Mouse (Mus musculus) testis, postnatal 14 days (tissue): ENCODE data around the gene Olfr720.

Experiments used
- DNase-seq: peaks from one replicate; pipeline ENCODE4 v3.0.0; 2021; ENCODE audit warnings: low spot score

Olfr720 gene

DNA sequence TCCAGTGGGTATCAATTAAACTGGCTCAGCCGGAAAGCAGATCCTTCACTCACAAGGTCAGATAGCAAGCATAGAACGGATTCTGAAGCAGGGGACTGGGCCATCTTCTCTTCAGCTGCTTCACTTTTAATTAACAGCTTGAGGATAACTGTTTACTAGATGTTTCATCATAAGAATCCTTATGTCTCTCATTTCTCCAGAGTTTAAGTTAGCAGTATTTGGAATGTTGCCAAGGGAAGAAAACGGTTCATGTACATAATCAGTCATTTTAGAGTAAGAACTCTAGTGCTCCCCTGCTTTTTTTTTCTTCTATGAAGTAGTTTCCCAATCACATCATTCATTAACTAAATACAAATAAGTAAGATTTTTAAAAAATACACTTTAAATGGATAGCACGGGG lies at the start of gene Olfr720:
TSS of gene Olfr720 (minus strand) at position 101 of the 400 bp plus-strand sequence.
- no peak for DNase-seq
